Mouse (Mus musculus) thymus, postnatal 10 days (tissue): Measurements from ENCODE around the gene Dennd6b.

Source experiments
- DNase-seq, 2 experiments: peaks; one replicate each; pipeline ENCODE4 v3.0.0; 2021; ENCODE audit warnings: low spot score in 2 of 2

Dennd6b gene

GRCm38 (mm10) chr15:89196313-89196706, at the start of gene Dennd6b:
Gene Dennd6b (minus strand): TSS chr15:89196496.
- DNase-seq: peak; percentile 97 to 99

GRCm38 (mm10) chr15:89241025-89241424, 44.7 kb upstream of the Dennd6b start:
- no peak for DNase-seq

DNA sequence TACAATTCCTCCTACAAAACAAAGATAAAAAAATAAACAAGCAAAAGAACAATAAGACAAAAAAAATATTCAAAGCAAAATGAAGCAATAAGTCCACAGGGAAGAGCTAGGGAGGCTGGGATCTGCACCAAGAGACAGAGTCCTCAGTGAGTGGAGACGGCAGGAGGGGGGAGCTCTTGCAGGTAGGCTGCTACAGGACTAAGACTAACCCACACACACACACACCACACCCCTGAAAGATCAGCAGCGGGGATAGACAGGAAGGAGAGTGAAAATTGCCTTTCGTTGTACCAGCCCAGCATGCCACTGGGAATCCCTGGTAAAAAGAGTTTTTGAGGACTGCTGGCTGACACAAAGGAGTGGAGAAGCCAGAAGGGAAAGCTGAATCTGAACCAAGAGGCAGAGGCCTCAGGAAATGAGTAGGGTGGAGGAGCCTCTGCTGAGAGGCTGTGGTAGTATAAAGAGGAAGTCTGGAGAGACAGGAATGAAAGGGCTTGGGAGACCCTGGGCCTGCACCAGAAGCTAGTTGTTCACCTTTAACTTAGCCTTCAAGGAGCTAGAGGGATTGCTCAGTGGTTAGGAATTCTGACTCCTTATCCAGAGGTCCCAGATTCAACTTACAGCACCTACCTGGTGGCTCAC, 43.6 kb upstream of the Dennd6b start:
- DNase-seq: no peak

DNA sequence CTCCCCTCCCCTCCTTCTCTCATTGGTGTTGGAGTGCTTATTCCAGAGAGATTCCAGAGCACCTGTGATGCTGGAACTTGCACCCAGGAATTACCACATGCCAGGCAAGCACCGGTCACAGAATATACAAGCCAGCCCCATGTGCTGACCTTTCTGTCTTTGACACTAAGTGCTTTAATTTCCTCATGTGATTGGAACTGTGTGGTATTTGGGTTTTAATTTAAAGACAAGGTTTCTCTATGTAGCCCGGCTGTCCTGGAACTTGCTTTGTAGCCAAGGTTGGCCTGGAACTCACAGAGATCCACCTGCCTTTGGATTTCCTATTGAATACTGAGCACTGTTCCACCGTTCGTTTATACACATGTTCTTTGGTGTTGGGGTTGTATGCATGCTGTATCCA, 37.8 kb upstream of the Dennd6b start:
- no peak for DNase-seq

- DNase-seq: no peak
These were observed 37.3 kb upstream of the Dennd6b start for GRCm38 (mm10) chr15:89233586-89233985.

GRCm38 (mm10) chr15:89215611-89216233, 19.4 kb upstream of the Dennd6b start:
- no peak for DNase-seq

DNA sequence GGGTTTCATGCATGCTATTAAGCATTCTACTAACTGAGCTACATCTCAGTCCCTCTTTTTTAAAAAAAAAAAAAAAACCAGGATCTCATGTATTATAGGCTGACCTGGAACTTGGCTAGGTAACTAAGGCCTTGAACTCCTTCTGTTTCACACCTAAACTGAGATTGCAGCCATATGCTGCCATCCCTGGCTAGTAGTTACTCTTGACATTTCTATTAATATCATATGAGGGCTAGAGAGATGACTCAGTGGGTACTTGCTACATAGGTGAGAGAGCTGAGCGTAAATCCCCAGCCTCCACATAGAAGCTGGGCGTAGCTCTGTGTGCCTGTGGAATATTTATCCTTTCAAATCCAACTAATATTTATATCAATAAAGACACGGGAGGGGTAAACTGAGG, 18.7 kb upstream of the Dennd6b start:
- no peak for DNase-seq

DNA sequence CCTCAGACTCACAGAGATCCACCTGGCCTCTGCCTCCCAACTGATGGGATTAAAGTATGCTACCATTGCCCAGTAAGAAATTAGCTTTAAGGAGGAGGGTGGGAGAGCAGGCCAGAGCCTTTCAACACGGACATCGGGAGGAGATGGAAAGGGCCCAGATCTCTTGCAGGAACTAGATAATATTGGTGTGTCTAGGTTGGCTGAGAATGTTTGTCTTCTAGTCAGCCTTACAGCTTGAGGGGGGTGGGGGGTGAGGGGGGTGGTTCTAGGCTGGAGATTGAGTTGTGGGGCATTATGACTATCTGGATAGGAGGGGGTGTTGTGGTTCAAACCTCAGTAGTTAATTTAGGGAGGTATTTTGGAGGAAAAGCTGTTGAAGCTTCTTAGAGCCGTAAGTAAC, 17.2 kb upstream of the Dennd6b start:
- DNase-seq: no peak

DNA sequence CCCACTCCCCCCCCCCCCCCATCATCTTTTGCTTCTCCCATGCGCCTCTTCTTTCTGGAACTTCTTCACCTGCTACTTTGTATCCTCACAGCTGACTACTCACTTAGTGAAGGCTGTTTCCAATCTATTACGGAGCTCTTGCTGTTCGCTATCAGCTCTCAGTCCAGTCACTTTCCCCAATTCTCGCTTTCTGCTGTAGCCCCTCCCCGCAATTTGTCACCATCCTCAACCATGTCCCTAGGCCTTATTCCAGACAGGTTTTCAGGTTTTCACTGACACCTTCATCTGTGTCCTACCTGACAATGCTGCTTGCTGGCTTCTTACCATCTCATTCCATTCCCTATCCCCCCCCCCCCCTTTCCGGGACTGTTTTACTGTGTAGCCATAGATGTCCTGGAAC, 16.2 kb upstream of the Dennd6b start:
- DNase-seq: no peak

- peak; percentile 8 to 12 for DNase-seq
These were observed 15.6 kb upstream of the Dennd6b start for GRCm38 (mm10) chr15:89211716-89212461.

GRCm38 (mm10) chr15:89210915-89211715, 14.8 kb upstream of the Dennd6b start, which contains the start of gene Ppp6r2:
Gene Ppp6r2 (plus strand): TSS chr15:89211553.
- peak; percentile 67 to 86 for DNase-seq

DNA sequence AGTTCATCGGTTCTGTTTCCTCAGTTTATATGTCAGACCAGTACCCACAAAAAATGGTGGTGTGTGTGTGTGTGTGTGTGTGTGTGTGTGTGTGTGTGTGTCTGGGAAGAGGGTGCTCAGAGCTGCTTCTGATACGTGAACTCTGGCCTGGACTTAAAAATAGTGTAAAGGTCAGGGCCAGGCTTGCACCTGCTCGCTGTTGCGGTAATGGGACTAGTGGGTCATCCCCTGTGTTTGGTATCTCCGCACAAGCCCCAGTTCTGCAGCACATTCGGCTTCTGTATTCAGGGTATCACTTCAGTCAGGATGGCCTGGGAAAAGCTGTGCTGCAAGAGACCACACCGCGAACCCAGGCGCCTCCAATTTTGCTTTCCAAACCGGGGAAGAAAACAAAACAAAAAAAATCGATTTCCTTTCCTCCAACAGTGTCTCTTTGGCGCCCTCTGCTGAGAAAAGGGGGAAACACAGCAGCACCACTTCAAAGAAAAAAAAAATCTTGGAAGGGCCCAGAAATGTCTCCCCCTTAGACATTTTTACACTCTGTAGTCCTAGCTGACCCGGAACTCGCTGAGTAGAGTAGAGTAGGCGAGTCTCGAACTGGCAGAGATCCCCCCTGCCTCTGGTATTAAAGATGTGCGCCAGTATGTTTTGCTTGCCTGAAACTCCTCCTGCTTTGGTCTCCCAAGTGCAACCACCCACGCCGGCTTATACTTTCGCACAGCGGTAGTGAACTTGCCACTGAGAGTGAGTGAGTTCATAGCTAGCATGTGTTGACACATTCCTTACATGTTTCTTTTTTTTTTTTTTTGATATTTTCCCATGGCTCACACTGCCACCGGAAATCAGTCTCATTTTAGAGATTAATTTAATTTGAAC, 13.8 kb upstream of the Dennd6b start:
- DNase-seq: peak; percentile 74 to 88

- no peak for DNase-seq
These were observed 11.2 kb upstream of the Dennd6b start for GRCm38 (mm10) chr15:89207457-89207856.

GRCm38 (mm10) chr15:89197056-89197455, 760 bp upstream of the Dennd6b start:
- no peak for DNase-seq

GRCm38 (mm10) chr15:89195690-89196312, 495 bp downstream of the Dennd6b start:
- peak; percentile 88 to 89 for DNase-seq

GRCm38 (mm10) chr15:89195261-89195681, 1.0 kb downstream of the Dennd6b start:
- DNase-seq: peak in 1 of 2 experiments; percentile 12

GRCm38 (mm10) chr15:89184937-89185227, 11.4 kb downstream of the Dennd6b start:
- no peak for DNase-seq

GRCm38 (mm10) chr15:89184141-89184936, 12.0 kb downstream of the Dennd6b start:
- no peak for DNase-seq

DNA sequence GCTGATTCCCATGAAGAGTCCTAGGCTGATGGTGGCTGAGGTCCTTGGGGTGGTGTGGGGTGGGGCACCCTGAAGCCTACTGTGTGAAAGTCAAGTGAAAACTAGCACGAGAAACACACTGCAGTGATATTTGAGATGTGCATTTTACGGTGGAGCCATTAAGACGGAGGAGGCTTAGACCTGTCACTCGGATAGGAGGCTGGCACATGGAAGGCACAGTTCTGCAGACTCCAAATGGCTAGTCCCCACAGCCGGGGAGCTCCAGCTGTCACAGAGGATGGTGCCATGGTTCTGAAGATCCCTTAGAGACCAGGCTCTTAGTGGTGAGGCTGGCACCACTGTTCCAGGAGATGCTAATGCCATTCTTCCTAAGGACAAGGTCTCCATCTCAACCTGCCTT, 13.5 kb downstream of the Dennd6b start:
- DNase-seq: no peak

- DNase-seq: no peak
These were observed 14.0 kb downstream of the Dennd6b start for GRCm38 (mm10) chr15:89182328-89182741.
